Mouse (Mus musculus) left cerebral cortex, postnatal 25 days (tissue): ENCODE results near the gene Gsg1l. TPM values are rescaled to one million over a fixed set of nuclear protein-coding genes. Genes with fewer than 3 reads are reported as not detected.

Experiments used
- DNase-seq, 2 experiments: peaks; one replicate each; pipeline ENCODE4 v3.0.0; 2022; ENCODE audit warnings: low spot score in 2 of 2, mixed read lengths in 1 of 2
- intact Hi-C: fragments of 180-260 bp; cut with DNase I; formaldehyde crosslinking; loops from one replicate; pipeline ENCODE4 v1.15.1; 2025
- total RNA-seq, 2 experiments: library from RNA; stranded (reverse); gene quantifications; 2 replicates each; pipeline ENCODE4 v1.2.3; 2021

The Gsg1l gene
- total RNA-seq, 2 experiments from 2014 or later: 81.6 to 84.0 TPM

DNA sequence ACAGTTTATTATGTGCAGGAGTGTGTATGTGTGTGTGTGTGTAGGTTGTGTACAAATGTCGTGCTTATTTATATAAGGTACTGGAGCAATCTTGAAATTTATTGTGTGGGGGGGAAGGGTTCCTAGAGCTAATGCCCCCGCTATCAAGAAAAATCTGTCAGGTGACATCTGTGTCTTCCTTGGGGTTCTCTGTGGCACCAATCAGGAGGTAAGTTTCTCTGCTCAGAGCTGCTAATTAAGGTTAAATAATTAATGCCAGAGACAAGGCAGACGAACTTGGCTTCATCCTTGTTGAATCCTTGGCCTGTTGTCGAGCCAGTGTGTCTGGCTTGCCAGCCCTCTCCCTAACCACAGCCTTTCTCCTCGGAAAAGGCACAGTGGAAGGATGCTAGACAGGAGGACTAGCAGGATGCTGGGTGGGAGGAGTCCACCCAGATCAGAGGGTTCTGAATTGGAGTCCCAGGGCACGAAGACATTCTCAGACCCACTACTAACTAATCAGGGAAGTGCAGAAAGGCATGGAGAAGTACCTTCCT is 89.8 kb downstream of the Gsg1l start:
- DNase-seq: no peak
- intact Hi-C loops: no loop called here

DNA sequence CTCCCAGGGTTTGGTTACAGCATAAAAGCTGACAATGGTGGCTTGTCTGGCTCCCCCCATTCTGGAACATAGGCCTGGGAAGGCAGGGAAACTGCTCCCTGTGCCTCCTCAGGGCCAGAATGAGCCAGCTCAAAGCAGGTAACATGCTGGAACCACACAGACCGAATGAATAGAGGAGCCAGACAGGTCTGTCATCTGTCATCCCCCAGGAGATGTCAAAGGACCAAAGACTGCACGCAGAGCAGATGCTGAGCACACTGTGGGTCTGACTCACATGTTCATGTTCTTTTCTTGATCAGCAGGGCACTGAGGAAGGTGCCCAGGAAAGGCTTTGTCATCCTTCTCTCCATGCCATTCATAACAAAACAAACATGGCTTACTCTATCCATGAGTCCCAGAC is 90.4 kb downstream of the Gsg1l start:
- intact Hi-C loops: no loop called here
- DNase-seq: no peak

DNA sequence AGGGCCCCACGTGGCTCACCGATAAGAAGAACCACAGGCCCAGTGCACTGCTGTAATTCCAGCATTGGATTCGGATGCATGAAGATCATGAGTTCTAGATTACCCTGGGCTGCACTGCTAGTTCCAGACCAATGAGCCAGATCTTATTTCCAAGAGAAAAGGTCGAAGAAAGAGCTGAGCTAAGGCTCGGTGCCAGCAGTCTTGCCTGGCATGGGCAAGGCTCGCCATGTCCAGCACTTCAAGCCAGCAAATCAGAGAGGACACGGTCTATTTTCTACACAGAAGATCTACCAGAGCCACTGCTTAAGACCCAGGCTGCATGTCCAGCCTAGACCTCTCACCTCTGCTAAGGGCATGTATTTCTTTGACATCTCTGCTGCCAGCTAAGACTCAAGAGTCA is 92.2 kb downstream of the Gsg1l start:
- intact Hi-C loops: no loop called here
- DNase-seq: no peak

DNA sequence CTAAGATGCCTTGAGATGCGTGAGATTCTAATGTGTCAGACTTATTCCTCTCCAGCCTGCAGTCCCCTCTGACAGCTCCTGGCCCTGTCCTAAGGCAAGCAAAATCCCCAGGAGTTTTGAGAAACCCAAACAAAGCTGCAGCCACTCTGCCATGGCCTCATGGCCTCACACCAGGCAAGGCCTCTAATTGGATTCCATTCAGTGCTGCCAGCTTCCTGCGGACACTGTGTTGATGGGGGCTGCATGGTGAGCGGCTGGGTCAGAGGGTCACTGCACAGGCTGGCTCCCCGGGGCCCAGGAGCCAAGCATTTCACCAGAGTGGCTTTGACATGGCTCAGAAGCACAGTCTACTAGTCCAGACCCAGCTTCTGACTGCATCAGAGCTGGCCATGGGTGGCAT is 92.7 kb downstream of the Gsg1l start:
- intact Hi-C loops: no loop called here
- DNase-seq: no peak

DNA sequence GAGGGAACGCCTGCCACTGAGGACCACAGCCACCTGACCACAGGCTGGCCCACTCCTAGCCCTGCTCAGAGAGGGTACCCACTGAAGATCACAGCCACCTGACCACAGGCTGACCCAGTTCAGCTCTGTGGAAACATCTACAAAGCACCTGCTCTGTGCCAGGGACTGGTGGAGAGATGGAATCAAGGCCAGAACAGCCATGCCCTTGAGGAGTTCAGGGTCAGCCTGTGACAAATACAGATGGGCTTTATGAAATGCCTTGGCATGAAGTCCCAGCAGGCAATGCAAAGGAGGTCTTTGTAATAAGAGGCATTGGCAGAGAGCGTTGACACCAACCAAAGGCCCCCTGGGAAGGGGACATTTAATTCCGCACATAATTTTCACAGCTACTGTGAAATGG is 93.9 kb downstream of the Gsg1l start:
- no peak for DNase-seq
- intact Hi-C loops: no loop called here

DNA sequence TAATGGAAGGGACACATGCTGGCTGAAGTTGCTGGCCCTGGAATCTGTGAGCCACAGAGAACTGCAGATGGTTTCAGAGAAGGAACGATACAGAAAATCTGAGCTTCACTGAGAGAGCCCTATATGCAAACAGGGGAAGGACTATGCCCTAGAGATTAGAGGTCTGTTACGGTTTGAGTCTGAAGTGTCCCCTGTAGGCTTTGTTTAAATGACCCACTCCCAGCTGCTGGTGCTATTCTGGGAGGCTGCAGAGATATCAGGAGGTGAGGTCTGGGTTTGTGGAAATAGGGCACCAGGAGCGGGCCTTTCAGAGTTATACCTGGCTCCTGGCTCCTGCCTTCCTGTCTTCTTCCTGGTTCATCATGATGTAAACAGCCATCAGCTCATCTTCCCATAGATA is 95.1 kb downstream of the Gsg1l start:
- intact Hi-C loops: no loop called here
- no peak for DNase-seq

DNA sequence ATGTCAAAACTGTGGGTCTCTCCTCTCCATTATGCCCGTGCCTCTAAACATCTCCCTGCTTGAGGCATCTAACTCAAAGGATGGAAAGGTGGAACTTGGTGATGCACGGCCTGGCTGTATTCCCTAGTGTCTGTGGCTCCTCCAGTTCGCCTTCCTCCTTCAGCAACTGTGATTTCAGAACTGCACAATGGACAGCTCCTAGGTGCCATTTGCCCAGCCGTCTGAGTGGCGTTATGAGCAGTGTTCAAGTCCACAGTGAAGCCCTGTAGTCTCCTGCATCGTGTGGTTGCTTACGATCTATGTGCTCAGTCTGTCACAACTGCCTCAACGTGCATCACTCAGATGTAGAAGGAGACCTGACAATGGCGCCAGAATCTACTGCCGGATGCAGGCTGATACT is 96.6 kb downstream of the Gsg1l start:
- intact Hi-C loops: no loop called here
- DNase-seq: no peak

DNA sequence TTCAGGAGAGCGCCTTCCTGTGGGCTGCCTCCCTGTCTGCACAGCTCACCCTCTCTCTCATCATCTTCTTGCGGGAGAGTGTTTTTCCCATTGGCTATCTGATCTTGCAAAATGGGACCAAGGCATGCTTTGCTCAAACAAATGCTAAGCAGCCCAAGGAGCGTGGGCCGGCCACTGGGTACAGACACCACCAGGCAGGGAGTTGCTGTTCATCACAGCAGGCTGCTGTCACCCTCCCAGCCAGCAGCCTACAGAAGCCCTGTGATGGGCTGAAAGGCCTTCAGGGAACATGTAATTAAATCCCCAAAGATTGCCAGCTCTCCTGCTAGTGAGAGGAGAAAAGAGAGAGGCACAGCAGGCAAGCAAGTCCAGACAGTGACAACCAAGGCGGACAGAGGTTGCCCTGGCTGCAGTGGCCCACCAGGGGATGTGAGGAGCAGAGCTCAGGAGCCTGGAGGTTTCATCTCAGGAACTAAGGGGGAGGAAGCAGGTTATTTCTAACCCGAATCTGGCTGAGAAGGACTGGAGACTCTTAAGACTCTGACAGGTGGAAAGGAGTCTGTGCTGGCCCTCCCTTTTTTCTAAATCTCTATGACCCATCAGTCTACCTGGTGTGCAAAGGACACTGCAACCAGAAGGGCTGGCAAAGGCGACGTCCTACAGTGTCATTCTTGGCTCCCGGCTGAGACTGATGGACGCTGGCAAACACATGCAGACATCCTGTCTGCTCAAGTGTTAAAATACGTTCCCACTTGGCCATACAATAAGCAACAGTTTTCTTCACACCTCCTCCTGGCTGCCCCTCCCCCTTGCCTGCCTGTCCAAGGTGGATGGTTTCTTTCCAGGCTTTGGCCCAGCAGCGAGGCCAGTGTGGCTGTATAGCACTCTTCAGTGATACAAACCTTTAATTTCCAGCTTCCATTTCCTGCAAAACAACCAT is 98.0 kb downstream of the Gsg1l start:
- DNase-seq: peak; percentile 47 to 86
- intact Hi-C loops: no loop called here

DNA sequence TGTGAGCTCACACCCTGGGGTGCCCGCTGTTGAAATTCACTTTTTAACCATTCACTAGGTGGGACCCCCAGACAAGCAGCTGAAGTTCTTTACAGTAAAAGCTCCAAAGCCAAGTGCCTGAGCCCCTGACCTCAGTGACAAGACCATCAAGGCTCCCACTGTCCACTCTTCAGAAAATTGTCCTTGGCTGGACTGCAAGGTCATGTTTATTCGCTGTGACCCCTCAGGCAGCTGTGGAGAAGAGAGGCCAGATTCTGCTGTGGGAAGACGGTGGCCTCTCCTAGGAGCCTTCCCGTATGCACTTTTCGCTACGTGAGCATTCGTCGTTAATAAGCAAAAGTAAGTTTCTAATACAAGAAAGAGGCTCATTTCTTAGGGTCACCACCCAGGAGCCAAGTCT is 102.6 kb downstream of the Gsg1l start:
- intact Hi-C loops: no loop called here
- DNase-seq: no peak

DNA sequence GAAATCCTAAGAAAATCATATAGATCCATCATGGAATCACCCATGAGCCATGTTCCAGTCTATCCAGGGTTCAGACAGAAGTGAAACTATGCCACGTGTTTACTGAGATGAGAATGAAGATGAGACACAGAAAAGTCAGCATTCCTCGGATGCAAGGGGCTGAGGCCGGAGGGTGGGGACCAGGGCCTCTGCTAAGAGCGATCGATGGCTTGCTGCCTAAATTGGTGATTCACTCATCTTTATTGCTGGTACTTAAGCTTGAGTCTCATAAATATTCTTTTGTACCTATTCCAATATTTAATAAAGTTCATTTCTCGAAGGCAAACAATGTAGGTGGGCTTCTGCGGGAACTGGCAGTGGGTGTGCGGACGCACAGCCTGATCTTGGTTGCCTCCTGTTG is 105.5 kb downstream of the Gsg1l start:
- no peak for DNase-seq
- intact Hi-C loops: no loop called here

DNA sequence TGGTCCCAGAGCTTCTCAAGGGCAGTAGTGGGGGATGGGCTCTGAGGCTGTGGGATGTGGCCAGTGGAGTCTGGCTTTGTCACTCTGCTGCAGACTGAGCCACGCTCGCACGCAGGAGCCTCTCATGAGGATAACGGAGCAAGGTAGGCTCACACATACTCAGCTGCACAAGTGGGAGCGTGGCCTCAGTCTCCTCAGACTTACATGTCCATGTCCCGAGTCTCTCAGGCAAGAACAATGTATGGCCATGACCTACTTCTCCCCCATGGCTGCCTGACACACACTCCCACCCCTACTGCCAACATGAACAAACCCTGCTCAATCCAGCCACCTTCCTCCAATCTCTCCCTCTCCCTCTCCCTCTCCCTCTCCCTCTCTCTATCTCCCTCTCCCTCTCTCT is 106.8 kb downstream of the Gsg1l start:
- intact Hi-C loops: no loop called here
- DNase-seq: no peak

DNA sequence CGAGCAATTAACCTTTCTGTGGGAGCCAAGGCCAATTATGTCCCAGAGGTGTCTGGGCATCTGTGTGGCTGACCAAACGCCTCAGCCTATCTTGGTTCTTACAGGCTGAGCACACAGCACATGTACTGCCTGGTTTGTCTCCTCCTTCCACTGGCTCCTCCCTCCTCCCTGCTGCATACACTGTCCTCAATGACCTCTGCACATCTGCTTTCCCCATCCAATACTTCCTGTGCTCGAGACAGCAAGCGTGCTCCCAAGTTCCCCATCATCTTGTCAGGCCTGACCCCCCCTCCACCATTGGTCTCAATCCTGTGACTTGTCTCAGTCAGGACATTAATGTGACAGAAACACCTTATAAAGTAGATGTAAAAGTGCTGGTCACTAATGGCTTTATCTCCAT is 108.3 kb downstream of the Gsg1l start:
- DNase-seq: no peak
- intact Hi-C loops: no loop called here

DNA sequence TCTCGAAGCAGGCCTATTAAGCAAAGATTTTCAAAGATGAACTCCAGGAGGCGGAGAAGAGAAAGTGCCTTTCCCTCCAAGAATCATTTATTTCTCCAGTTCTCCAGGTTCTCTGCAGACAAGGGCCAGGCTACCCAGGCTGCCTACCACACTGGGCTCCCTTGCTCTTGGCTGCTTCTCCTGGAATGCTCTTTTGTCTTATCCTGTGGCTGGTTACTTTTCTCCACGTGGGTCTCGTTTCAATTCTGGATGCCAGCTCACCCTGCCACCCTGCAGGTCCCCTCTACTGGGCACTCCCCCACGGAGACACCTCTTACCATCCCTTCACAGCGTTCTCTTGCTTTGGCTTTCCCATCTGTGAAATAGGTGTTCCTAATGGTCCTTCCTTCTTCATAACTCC is 109.4 kb downstream of the Gsg1l start:
- DNase-seq: no peak
- intact Hi-C loops: no loop called here

DNA sequence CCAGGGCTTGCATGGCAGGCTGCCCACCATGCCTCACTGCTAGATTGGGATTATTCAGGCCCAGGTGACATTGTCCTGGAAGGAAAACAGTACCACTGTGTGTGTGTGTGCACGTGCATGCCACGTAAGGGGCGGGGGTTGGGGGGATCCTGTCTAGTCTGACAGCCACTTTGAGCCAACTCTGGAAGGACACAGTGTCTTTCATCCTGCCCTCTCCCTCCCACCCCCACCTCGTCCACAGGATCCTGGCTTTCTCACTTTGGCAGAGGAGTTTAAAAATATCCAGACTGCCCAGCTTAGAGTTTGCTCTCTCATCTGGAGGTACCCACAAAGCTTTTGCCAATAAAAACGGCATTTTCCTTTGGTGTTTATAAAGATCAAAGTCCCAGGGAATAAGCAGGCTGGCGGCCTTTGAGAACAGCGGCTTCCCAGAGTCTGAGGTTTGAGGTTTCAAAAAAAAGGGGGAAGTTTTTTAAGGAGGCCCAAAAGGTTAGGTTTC is 110.0 kb downstream of the Gsg1l start:
- intact Hi-C loops: no loop called here
- no peak for DNase-seq

DNA sequence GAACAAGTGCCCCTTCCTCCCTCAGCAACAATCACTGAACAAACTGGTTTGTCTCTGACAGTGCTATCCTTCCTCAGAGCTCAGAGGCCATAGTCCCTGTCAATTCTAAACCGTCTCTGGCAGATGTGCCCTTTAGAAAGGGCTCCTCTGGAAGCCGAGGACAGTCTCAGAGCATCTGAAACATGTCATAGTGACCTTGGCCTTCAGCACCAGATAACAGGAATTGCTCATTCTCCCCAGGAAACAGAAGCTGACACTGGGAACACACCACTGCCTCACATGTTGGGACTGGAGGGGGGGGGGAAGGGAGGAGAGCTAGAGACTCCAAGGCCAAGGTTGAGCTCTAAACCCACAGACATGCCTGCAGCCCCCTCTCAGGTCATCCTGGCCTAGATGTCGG is 113.1 kb downstream of the Gsg1l start:
- intact Hi-C loops: no loop called here
- no peak for DNase-seq

DNA sequence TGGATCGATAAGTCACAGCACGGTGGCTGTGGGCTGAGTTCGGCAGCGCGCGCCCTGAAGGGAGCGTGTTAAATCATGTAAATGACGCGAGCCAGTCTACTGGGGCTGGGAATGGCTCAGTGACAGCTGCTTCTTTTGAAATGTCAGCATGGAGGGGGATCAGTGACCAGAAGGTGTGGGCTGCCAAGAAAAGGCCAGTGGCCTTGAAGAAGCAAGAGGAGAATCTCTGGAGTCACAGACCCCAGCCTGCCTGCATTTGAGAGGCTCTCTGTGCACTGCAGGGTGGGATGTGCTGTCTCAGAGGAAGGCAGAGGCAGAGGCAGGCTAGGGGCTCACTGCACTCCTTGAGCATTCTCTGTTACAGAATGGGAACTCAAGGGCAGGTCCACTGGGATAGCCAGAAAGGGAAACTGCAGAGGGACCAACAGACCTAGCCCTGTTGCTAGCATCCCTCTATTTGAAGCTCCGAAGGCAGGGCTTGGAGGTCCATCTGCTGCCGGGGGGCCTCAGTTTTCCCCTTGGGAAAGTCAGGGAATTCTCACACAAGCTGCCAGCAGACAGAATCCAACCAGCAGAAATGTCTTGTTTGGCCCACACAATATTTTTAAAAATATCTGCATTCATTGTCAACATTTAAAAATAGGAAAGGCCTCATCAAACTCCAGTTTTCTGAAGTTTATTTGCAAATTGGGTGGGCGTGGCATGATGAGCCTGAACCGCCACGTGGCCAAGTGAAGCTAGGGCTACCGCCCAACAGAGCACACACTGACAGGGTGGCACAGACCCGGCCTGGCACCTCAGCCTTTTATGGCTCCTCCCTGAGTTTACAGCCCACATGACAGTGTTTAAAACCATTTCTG is 115.6 kb downstream of the Gsg1l start:
- DNase-seq: peak; percentile 22 to 59
- intact Hi-C loops: no loop called here

DNA sequence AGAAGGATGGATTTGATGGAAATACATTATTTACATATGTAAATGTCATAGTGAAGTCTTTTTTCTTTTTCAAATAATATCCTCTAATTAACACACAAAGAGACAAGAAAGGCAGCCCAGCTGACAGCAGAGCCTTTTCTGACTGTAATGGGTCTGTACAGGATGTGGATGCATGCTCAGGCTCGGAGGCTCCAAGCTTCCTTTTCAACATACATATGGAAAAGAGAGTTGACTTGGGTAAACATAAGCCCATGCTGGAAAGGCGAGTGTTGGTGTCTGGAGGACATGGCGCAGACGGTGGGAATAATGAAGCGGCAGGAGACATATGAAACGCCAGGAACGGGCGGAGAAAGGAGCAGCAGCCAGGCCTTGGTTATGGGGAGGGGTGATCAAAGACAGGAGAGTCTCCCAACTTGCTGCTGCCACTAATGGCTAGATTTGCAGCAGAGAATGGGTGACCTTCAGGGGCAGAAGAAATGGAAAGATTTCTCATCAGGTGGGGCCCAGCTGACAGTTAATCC is 118.1 kb downstream of the Gsg1l start:
- no peak for DNase-seq
- intact Hi-C loops: no loop called here

DNA sequence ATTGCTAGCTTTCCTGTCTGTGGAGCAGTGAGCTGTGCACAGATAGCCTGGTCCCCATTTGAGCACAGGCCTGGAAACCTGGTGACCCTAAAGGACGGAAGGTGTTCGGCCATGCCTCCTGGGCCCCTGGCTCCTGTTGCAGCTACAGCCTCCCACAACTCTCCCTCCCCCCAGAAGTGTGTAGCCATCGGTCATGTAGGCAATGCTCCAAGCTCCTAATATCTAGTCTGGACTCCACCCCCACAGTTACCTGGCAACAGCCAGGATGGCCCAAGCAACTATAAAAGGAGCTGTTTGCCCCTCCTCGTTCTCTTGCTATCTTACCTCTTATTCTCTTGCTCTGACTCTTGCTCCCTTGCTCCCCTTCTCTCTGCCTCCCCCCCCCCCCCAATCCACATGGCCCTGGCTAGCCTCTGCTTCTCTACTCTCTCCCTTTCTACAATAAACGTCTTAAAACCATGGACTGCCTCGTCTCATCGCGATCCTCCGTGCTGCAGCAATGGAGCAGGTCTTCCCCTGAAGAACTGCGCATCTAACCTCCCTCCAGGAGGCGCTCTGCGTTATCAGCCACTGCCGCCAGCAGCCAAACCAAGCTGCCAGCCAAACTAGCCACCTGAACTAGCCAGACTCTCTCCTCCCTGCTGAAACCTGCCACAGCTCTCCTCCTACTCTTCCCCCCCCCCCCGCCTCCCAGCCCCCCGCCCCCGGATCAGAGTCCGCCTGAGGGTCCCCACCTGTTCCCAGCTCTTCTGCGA is 122.7 kb downstream of the Gsg1l start:
- no peak for DNase-seq
- intact Hi-C loops: no loop called here

DNA sequence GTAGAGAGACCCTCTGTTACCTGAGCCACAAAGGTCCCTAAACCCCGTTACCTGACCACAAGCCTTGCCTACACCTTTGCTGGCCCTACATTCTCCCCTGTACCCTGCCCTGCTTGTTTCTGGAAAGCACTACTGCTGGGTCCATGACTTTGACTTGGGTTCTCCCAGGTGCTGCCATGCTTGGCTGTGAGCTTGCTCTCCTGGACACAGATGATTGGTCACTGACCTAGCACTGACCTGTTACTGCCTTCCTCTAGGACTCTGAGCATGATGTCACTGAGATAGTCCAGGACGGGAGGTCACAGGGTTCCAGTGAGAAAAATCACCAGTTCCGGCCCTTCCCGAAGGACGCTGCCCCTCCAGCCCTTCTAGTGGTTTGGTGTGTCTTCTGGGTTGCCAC is 123.4 kb downstream of the Gsg1l start:
- intact Hi-C loops: no loop called here
- DNase-seq: no peak

DNA sequence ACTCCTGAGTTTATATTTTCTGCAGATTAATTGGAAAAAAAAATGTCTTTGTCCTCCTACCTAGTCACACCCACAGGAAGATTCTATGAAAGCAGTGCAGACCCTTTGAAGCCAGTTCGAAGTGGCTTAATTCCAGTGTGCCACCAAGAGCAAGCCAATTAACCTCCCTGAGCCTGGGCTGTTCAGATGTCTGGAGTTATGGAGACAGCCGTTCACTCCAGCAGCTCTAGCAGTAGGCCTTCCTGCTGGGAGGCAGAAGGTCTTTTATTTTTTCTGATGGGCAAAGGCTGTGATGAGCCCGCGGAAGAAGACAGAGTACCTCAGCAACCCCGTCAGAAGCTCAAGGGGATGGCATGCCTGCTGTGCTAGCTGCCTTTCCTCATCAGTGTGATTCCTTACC is 127.2 kb downstream of the Gsg1l start:
- intact Hi-C loops: no loop called here
- DNase-seq: no peak
